Mouse (Mus musculus) spleen, adult 12 weeks (tissue): Measurements from ENCODE around the gene Areg.

Experiments used
- DNase-seq: peaks from one replicate; pipeline ENCODE4 v3.0.0; 2022; ENCODE audit warnings: low spot score

The Areg gene

GRCm38 (mm10) chr5:91139446-91139873 is at the start of gene Areg:
Areg (plus strand) TSS chr5:91139599.
- DNase-seq: no peak

GRCm38 (mm10) chr5:91090301-91090700 is 49.1 kb upstream of the Areg start:
- no peak for DNase-seq

DNA sequence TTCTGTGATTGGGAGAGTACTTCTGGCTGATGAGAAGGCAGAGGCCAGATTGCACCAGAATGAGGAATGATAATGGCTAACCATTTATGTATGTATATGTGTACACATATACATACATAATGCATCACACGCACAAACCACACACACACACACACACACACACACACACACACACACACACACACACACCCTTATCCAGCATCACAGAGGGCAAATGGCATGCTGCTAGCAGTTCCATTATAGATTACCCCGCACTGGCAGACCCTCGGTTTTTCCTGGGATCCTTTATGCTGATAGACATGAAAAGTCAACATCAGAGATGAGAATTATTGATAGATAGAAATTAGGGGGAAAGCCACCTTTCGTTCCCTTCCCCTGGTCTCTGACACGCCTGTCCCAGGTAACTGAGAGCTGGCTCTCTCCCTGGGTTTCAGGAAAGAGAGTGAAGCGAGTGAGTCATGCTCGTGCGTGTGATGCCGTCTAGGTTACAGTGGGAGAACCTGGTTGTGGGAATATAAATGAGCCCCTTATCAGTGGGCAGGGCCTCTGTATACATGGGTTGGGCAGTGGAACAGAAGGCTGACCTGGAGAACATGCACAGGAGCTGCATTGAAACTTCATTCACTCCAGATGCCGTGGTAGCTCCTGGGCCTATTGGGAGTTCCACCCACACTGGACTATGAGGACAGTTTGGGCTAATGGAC is 41.3 kb upstream of the Areg start:
- no peak for DNase-seq

DNA sequence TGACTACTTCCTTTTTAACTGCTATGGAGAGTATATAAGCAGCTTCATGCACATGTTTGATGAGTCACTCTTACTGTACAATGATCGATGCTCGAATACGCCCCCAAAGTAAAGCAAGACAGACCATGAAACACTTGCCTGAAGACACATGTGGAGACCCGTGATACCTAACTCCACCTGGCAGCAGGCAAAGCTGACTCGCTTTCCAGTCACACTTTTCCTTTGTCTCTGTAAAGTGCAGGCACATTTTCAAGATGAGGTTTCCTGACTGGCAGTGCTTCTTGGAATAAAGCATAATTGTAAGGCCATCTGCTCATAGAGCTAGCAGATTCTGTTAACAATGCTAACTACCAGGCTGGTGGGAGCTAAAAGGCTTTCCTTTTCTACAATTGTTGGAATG is 37.7 kb upstream of the Areg start:
- no peak for DNase-seq

DNA sequence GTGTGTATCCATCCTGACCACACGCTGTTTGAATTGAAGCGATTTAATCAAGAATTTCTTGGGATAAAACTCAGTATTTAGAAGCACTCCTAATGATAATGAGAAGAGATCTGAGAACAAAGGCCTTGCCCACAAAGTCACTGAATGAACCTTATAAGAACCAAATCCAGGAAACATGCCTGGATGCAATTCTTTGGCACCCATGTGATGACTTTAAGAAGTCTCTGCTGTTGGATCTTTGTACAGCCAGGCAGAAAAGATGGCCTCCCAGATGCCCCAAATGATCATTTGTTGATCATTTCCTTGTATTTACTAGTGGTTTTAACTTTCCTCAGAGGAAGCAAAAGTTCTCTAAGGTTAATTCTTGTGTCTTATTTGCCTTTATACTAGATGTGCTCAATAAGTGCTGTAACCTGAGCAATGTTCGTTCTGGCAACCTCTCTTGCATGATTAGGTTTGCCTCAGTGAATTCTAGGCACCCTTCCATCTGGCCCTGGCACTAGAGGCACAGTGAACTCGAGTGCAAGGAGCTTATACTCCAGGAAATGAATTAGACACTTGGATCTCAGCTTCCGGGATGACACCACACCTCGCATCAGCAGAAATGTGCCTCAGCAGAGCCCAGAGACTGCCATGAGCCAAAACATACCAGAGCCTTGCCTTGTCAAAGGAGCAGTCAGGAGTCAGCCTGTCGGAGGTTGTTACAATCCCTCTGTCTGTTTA is 35.3 kb upstream of the Areg start:
- no peak for DNase-seq

DNA sequence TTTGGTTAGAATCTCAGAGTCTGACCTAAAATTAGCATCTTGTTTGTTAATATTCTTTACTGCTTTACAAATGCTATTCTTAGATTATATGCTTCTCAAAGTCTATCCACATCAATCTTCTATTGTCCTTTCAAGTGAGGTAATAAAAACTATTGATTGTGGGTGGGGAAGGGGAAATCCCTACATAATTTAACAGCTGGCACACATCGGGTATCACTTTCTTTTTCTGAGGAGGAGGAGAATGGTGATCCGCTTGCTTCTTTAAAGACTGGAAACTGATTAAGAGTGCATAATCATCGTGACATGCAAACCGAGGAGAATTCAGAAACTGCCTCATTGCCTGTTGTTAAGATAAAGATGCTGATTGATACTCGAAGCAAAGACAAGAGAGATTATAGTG is 33.2 kb upstream of the Areg start:
- no peak for DNase-seq

GRCm38 (mm10) chr5:91110023-91110670 is 29.3 kb upstream of the Areg start:
- no peak for DNase-seq

DNA sequence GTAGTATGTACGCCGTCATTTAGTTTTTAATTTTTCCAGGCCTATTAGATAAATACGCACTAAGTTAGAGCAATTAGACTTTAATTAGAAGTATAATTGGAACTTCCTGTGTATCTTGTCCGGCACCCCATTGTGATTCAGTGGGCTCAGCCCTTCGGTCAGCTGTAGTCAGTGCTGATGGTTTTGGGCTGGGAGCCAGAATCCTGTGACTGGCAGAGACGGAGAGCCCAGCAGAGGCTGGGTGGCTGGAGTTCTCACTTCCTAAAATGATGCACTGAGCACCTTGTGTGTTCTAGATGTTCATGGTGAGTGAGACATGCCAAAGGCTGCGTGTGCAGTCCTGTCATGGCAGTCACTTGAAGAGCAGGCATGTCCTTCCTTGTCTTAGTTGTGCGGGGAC is 28.4 kb upstream of the Areg start:
- DNase-seq: no peak

DNA sequence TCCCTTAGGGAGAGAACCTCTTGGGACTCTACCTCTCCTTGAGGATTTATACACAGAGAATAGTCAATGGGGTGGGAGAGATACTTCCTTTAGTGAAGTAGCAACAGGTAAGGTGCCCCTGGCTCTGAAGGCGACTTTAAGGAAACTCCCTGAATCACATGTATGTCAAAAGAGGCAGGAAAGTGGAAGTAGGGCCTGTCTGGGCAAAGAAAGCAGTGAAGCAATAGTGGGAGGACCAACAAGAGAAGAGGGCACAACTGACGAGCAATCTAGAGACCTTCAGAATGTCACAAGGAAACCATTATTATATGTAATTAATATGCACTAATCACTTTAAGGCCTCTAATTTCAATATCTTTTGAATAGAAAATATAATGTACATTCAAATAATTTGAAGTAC is 25.4 kb upstream of the Areg start:
- DNase-seq: no peak

DNA sequence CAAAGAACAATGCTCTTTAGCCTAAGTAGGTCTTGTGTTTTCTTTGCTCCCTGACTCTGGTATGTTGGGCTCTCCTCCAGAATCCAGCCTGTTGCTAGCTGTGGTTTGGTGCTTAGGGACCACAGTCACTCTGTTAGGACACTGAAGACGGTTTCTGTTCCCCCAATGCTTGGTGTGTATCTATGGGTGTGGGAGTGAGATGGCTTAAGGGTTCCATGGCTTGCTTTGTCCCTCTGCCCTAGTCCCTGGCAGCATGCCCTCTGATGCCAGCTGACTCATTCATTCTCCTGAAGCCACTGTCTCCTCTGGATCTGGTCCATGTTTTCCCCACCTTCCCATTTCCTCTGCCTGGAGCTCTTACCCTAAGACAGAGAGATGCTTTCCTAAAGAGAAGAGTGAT is 24.8 kb upstream of the Areg start:
- DNase-seq: no peak

DNA sequence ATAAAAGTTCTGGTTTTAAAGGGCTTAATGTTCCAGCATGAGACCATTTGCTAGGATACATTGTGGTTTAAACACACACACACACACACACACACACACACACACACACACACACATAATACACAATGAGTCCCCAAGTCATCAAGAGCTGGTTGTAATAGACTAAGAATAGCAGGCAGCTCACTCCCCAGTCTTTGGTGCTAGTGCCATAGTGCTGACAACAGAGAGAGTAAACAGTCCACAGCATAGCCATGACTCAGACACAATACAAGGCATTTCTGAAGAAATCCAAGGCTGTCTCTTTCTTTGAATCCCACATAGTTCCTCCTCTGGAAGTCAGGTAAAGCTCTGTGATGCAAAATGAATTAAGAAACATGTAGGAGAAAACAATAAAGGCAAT is 20.8 kb upstream of the Areg start:
- DNase-seq: no peak

DNA sequence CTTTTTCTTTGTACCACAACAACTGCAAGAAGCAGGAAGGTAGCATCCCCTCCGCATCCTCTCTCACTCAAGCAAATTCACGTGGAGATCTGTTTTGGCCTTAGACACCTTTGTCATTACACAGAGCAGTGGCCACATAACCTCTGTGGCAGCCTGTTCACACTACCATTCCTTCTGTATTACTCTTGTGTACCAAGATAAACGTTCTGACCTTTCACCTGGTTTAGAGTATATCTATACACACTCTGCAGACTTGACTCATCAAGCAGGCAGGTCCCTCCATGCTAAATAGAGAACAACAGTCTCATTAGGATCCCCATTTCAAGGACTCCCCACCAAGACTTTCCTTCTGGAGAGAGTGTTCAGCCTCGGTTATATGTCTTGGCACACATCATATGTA is 16.0 kb upstream of the Areg start:
- no peak for DNase-seq

- no peak for DNase-seq
Measured at GRCm38 (mm10) chr5:91124140-91124539, 15.3 kb upstream of the Areg start.

DNA sequence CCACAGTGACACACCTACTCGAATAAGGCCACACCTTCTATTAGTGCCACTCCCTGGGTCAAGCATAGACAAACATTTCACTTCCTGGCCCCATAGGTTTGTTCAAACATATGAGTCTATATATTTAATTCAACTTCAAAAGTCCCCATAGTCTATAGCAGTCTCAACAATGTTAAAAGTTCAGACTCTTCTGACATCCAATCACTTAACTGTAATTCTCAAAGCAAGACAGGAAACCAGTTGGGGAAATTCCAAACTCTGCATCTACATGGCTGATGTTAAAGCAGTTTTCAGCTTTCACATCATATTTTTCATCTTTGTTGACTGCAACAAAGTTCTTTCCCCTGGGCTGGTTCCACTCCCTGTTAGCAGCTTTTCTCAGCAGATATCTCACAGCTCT is 12.8 kb upstream of the Areg start:
- DNase-seq: no peak

DNA sequence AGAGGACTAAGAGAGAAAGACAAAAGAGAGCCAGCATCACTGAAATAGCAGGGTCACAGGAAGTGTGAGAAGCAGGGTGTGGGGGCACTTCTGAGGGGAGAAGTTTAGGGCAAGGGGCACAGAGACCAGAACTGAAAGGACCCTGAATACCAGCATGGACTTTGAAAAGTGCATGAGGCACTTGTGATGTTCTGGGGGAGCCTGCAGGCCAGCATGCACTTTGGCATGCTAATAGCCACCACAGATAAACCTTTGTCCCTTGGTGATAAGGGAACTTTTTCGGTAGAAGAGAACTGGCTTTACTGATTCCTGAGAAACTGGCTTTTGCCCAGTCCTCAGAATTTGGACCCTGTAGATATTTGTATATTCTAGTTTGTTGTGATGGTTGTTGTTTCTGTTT is 4.4 kb upstream of the Areg start:
- no peak for DNase-seq

GRCm38 (mm10) chr5:91138970-91139369 is 429 bp upstream of the Areg start:
- no peak for DNase-seq

GRCm38 (mm10) chr5:91140896-91141448 is 1.6 kb downstream of the Areg start:
- no peak for DNase-seq

- no peak for DNase-seq
Measured at GRCm38 (mm10) chr5:91144971-91145370, 5.6 kb downstream of the Areg start.

DNA sequence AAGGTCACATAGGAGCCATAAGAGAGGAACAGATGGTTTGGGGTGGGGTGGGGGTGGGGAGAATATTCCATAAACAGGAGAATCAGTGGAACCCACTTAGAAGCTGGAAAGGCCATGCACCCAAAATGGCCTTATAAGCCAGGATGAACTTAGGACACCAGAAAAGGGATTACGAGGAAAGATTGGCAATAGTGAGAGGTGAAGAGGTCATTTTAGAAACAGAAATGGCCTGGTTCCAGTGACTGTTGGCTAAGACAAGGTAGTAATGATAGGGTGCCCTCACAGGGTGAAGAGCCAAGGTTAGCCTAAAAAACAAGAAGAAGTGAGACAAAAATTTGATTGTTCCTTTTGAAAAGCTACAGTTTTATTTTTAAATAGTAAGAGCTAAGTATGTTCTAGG is 7.6 kb downstream of the Areg start:
- no peak for DNase-seq

GRCm38 (mm10) chr5:91148054-91148453 is 8.7 kb downstream of the Areg start:
- no peak for DNase-seq

DNA sequence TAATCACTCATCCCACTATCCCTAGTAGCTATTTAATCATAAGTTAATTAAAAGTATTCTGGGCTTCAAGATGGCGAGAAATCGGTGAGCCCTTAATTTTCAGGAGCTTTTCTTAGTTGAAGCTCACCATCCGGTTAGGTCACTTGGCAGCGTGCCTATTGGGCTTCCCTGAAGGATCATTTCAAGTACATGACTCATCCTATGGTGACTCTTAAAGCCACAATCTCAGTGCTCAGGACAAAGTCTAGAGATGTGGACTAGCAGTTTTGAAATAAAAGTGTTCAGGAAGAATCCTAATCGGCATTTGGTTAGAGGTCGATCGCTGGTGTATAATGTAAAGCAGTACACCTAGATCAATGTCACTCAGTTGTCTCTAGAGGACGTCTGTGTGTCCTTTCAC is 17.3 kb downstream of the Areg start:
- DNase-seq: no peak

DNA sequence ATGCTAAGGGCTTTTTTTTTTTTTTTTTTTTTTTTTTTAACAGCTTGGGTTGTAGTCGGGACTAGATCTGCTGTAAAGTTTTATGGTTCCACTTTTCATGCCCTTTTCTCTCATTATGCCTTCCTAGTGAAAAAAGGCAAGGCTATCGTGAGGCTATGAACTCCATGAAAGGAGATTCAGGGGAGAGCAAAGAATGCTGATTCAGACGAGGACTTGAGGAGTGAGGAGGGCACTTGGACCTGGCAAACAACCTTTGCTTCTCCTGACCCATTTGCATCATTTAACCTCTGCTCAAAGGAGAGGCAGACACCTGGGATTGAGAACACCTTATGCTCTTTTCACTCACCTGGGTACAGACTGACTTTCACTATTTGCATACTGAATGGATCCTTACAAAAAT is 17.8 kb downstream of the Areg start:
- DNase-seq: no peak

GRCm38 (mm10) chr5:91162787-91163186 is 23.4 kb downstream of the Areg start:
- no peak for DNase-seq
